Mouse (Mus musculus) forebrain, embryonic 11.5 days (tissue): Measurements from ENCODE around the gene Abtb1. TPM values are rescaled to one million over a fixed set of nuclear protein-coding genes. Genes with fewer than 3 reads are reported as not detected.

Experiments used
- ATAC-seq: fragments of 200-750 bp; cut with Nextera tagmentation; replicated peaks from 2 replicates; pipeline ENCODE4 v1.8.0; 2017; ENCODE audit warnings: moderate TSS enrichment; ENCODE audit not compliant: low FRiP score
- DNase-seq: peaks from one replicate; pipeline ENCODE4 v3.0.0-alpha.2; 2017; ENCODE audit warnings: low spot score
- H3K27ac ChIP-seq: fragments of 300-500 bp; sonication (generic); 2 replicates; pipeline ENCODE4 v1.5.1; 2014; ENCODE audit warnings: low read depth, low read length
- H3K27me3 ChIP-seq: fragments of 300-500 bp; sonication (generic); 2 replicates; pipeline ENCODE4 v1.6.1; 2014; ENCODE audit warnings: mild to moderate bottlenecking, low read length, mixed read lengths; ENCODE audit not compliant: control insufficient read depth, insufficient read depth
- H3K36me3 ChIP-seq: fragments of 300-500 bp; sonication (generic); 2 replicates; pipeline ENCODE4 v1.6.1; 2014; ENCODE audit warnings: mild to moderate bottlenecking, low read length, moderate library complexity, mixed read lengths; ENCODE audit not compliant: control insufficient read depth, insufficient read depth
- H3K4me1 ChIP-seq: fragments of 300-500 bp; sonication (generic); replicated peaks from 2 replicates; pipeline ENCODE4 v1.6.1; 2014; ENCODE audit warnings: low read length, mixed read lengths; ENCODE audit not compliant: control insufficient read depth, insufficient read depth
- H3K4me2 ChIP-seq: fragments of 300-500 bp; sonication (generic); 2 replicates; pipeline ENCODE4 v1.6.1; 2014; ENCODE audit warnings: low read depth, mild to moderate bottlenecking, low read length, moderate library complexity, mixed read lengths; ENCODE audit not compliant: severe bottlenecking
- H3K4me3 ChIP-seq: fragments of 300-500 bp; sonication (generic); 2 replicates; pipeline ENCODE4 v1.5.1; 2014; ENCODE audit warnings: low read depth, low read length
- H3K9ac ChIP-seq: fragments of 300-500 bp; sonication (generic); 2 replicates; pipeline ENCODE4 v1.6.1; 2014; ENCODE audit warnings: low read length
- H3K9me3 ChIP-seq: fragments of 300-500 bp; sonication (generic); 2 replicates; pipeline ENCODE4 v1.6.1; 2016; ENCODE audit warnings: low read length, mixed read lengths; ENCODE audit not compliant: control insufficient read depth
- WGBS: fragments of 180-500 bp; shearing (Covaris S2); extraction: QIAGEN DNeasy Blood & Tissue Kit; methylation state at CpG from one replicate; pipeline ENCODE4 v1.1.7; 2014; 5-methylcytosine and 5-hydroxymethylcytosine counted together
- polyA plus RNA-seq: library from polyadenylated mRNA; unstranded; fragments of >200 nt; fragmentation: Nextera tagmentation; extraction: Ambion mirVana; gene quantifications from 2 replicates; pipeline ENCODE4 v1.2.1, GENCODE M21; 2014

Abtb1 gene
- polyA plus RNA-seq, 1 experiment from 2014 or later: 14.4 TPM

DNA sequence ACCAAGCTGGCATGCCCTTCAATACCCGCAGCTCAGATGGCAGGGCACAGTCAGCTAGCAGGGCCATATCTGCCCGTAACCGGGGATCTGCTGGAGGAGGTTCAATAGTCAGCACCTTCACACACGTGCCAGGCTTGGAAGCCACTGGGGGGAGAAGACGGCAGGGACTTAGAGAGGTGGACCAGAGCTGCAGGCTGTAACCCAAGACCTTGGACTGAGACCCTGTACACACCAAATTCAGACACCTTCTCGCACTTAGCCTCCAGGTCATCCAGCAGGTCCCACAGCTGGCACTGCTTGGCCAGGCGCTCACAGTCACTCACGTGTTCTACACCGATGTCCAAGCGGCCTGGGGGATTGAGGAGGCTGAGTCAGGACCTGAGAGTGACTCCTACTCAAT, 3.2 kb downstream of the Abtb1 start:
- Histone ChIP-seq H3K36me3 (no peaks in the 10 kb centered on the region), H3K27ac (no peak overlapping the region), H3K27me3 (no peaks in the 10 kb centered on the region), H3K9me3 (no peaks in the 10 kb centered on the region), H3K9ac (no peak overlapping the region), H3K4me3 (no peak overlapping the region), H3K4me2 (no peak overlapping the region), H3K4me1 (peaks cover 9% of the 10 kb centered on the region)
- WGBS: 94% methylated on average over 10 of the region's 10 CpGs
- DNase-seq (no peak), ATAC-seq (no peak)

DNA sequence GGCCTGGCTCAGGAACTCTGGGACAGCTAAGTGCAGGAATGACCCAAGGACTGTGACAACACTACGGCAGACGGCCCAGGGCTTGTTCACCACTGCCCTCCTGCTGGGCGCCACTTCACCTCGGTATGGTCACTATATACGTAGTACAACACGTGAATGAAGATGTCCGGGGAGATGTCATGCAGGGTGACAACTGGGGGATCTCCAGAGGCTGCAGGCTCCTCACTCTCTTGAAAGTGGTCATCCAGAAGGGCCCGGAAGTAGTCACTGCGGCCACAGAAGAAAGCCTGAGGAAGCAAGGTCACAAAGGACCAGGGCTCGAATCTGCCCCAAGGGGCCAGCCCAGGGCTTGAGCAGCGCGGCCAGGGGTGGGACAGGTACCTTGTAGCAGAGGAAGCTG, 3.8 kb downstream of the Abtb1 start:
- no peak for DNase-seq
- 90% methylated on average over 12 of the region's 12 CpGs for WGBS
- Histone ChIP-seq H3K4me1 (peaks cover 9% of the 10 kb centered on the region), H3K9ac (no peak overlapping the region), H3K27ac (no peak overlapping the region), H3K36me3 (no peaks in the 10 kb centered on the region), H3K4me2 (no peak overlapping the region), H3K9me3 (no peaks in the 10 kb centered on the region), H3K4me3 (no peak overlapping the region), H3K27me3 (no peaks in the 10 kb centered on the region)
- no peak for ATAC-seq

DNA sequence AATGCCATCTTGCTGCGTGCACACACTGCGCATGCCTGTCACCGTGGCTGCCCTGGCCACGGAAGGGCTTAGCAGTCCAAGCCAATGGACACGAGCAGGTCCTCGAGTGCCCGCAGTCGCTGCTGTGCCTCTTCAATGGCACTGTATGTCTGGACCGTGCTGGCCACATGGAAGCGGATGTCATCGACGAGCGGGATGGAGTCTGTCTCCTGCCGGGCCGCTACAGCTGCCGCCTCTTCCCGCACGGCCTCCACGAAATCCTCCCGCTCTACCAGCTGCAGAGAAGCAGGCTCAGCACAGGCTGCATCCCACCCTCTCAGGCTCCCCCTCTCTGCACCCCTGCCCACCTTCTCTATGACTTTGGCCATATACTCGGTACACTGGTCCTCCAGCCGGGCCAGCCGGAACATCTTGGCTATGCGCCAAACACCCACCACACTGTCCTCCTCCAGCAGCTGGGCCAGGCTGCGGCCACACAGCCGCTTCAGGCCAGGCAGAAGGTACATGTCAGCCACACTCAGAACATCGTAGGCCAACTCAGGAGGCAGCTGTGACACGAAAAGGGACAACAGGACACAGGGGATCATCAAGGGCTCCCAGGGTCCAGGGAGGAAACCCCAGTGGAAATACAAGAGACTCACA, 5.5 kb downstream of the Abtb1 start:
- peaks cover 5% of the 10 kb centered on the region for H3K4me1 ChIP-seq
- DNase-seq (no peak), ATAC-seq (no peak)
- H3K9ac ChIP-seq: no peak overlapping the region
- H3K27ac ChIP-seq: no peak overlapping the region
- no peaks in the 10 kb centered on the region for H3K36me3 ChIP-seq
- H3K9me3 ChIP-seq: no peaks in the 10 kb centered on the region
- H3K4me3 ChIP-seq: no peak overlapping the region
- H3K27me3 ChIP-seq: no peaks in the 10 kb centered on the region
- 93% methylated on average over 28 of the region's 28 CpGs for WGBS
- no peak overlapping the region for H3K4me2 ChIP-seq

DNA sequence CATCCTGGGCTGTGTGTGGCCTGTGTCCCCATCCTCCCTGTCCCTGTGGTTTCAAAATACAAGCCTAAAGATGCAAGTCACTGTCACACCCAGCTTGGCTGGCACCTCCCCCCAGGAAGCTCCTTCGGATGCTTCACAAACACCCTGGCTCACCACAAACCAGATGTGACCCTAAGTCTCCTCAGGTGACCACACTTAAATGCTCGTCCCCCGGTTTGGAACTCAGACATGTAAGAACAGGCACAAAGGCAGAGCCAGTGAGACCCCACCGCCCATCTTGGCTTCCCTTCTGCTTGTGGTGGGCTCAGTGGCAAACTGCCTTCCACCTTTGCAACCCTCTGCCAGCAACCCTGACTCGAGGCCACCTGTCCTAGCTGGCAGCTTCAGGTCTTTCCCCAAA, 6.7 kb downstream of the Abtb1 start:
- ATAC-seq (no peak), DNase-seq (no peak)
- Histone ChIP-seq H3K9ac (no peak overlapping the region), H3K27ac (no peak overlapping the region), H3K4me1 (no peaks in the 10 kb centered on the region), H3K4me2 (no peak overlapping the region), H3K27me3 (no peaks in the 10 kb centered on the region), H3K36me3 (no peaks in the 10 kb centered on the region), H3K4me3 (no peak overlapping the region), H3K9me3 (no peaks in the 10 kb centered on the region)
- 76% methylated on average over 5 of the region's 5 CpGs for WGBS

DNA sequence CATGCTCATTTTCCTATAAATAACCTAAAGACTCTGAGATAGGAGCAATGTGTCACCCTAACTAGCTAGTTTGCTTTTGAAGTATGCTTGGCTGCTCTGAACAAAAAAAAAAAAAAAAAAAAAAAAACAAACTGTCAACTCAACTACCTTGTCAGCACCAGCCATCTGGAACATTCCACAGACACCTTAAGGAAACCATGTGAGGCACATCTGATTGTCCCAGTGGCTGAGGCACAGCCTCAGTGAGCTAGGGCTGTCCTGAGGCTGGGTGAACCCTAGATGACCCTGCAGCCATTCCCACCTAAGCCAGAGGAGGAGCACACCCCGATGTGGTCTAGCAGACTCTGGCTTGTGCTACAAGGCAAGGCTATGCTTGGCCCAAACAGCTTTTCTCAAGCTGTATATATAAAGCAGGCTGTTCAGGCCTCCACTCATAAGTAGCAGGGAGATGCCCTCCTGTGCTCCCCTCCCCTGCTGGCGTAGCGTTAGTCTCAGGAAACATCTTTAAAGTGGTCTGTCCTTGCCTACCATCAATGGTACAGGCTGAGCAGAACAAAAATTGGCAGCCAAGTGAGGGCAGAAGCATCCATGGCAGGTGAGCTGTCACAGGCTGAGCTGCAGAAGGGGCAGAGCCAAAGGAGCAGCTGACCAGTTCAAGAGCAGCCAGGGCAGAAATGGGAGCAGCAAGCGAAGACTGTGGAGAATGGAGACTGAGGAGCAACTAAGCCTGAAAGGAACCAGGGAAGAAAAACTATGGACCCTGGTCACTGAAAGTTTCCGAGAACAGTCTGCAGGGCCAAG, 8.2 kb downstream of the Abtb1 start:
- Histone ChIP-seq H3K9me3 (no peaks in the 10 kb centered on the region), H3K36me3 (no peaks in the 10 kb centered on the region), H3K4me3 (no peak overlapping the region), H3K27me3 (no peaks in the 10 kb centered on the region), H3K4me2 (no peak overlapping the region), H3K4me1 (no peaks in the 10 kb centered on the region), H3K9ac (no peak overlapping the region), H3K27ac (no peak overlapping the region)
- ATAC-seq: no peak
- DNase-seq: no peak
- 93% methylated on average over 5 of the region's 5 CpGs for WGBS

DNA sequence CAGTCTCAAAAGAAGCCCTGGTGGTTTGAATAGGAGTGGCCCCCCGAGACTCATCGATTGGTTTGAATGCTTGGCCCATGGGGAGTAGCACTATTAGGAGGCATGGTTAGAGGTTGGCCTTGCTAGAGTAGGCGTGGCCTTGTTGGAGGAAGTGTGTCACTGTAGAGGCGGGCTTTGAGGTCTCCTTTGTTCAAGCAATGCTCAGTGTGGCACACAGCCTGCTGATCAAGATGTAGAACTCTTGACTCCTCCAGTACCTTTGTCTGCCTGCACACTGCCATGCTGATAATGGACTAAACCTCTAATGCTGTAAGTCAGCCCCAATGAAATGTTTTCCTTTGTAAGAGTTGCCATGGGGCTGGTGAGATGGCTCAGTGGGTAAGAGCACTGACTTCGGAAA, 9.1 kb downstream of the Abtb1 start:
- Histone ChIP-seq H3K27me3 (no peaks in the 10 kb centered on the region), H3K4me2 (no peak overlapping the region), H3K27ac (no peak overlapping the region), H3K4me3 (no peak overlapping the region), H3K9ac (no peak overlapping the region), H3K36me3 (no peaks in the 10 kb centered on the region), H3K9me3 (no peaks in the 10 kb centered on the region), H3K4me1 (no peaks in the 10 kb centered on the region)
- ATAC-seq (peak; percentile 50), DNase-seq (no peak)
- WGBS: 81% methylated on average over 5 of the region's 5 CpGs

DNA sequence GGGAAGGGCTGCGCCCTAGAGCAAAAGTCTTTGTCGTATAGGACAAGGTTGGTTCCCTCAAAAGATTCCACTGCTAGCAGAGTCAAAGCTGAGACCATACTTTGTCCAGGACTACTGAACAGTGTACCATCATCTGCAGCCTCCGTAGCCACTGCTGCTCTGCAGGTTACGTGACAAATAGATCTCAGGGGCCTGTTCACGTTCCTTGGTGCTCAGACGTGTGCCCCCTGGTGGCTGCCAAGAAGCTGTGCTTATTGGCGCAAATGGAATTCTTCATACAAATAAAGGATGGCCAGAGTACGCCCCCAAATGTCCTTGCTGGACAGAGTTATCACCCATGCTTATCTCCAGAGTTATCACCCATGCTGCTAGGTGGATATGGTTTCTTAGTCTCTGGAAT, 10.3 kb downstream of the Abtb1 start:
- H3K36me3 ChIP-seq: no peaks in the 10 kb centered on the region
- 27% methylated on average over 8 of the region's 8 CpGs for WGBS
- peak; percentile 42; the same call in 1 of the 2 replicates for ATAC-seq

DNA sequence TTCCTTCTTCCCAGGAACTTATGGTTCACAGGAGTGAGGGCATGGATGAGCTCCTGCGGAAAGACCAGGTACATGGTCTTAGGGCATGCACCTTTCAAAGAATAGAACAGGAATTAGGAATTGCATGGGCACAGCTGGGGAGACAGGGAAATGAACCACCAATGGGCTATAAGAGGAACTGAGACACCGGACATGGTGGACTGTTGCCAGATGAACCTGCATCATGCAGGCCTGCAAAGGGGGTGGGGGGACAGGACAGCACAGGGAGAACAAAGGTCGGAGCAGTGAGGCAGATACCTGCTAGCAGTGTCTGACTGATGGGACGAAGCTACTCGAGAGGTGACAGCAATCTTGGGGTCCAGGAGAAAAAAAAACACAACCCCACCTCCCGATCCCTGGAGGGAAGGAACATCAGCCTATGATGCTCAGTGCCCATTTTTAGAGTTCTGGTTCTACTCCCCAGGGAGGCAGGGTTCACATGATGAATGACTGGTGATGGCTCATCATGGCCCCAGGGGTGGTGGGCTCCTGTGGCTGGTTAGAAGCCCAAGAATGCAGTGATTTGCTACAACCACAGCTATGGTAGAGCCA, 11.6 kb downstream of the Abtb1 start:
- Histone ChIP-seq H3K4me3 (no peak overlapping the region), H3K4me1 (no peaks in the 10 kb centered on the region), H3K27ac (no peak overlapping the region), H3K36me3 (no peaks in the 10 kb centered on the region), H3K9me3 (no peaks in the 10 kb centered on the region), H3K27me3 (no peaks in the 10 kb centered on the region), H3K9ac (no peak overlapping the region), H3K4me2 (no peak overlapping the region)
- DNase-seq (no peak), ATAC-seq (no peak)
- 90% methylated on average over 6 of the region's 6 CpGs for WGBS

More for the DNA sequence above, 10.3 kb downstream of the Abtb1 start:
- Histone ChIP-seq H3K27me3 (no peaks in the 10 kb centered on the region), H3K27ac (no peak overlapping the region), H3K4me1 (no peaks in the 10 kb centered on the region), H3K9ac (no peak overlapping the region), H3K9me3 (no peaks in the 10 kb centered on the region), H3K4me2 (no peak overlapping the region), H3K4me3 (no peak overlapping the region)
- DNase-seq: peak; percentile 88
